Mouse (Mus musculus): ENCODE results near the gene Kcng4.

Kcng4 gene

DNA sequence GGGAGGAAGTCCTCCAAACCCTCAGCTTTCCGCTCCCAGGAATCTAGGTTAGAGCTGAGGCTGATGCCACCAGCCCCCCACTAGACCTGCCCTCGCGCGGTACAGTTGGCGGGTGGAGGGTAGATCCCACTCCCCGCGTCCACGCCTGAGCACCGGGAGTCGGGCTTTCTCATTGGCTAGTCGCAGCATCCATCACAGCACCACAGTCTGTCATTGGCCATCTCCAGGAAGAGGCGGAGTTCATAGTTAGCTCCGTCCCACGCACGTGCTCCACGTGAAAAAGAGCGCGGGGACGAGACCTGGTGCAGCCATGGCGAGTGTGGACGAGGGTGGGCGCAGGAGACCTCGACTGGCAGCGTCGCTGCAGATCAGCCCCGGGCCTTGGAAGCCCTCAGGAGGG, 23.0 kb downstream of the Kcng4 start, which contains the start of gene Adad2:
TSS of gene Adad2 (plus strand) at position 277 of the 400 bp plus-strand sequence.
- peak; percentile 86 for DNase-seq

DNA sequence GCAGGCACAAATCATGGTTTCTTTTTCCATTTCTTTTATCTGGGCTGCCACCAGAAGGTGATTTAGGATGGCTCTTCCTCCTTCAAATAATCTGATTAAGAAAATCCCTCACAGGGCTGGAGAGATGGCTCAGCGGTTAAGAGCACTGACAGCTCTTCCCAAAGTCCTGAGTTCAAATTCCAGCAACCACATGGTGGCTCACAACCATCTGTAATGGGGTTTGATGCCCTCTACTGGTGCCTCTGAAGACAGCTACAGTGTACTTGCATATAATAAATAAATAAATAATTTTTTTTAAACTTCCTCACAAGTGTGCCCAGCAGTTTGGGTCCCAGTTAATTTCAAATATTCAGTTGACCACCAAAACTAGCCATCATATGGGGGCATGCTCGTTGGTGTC, 29.3 kb downstream of the Kcng4 start:
- no peak for DNase-seq

DNA sequence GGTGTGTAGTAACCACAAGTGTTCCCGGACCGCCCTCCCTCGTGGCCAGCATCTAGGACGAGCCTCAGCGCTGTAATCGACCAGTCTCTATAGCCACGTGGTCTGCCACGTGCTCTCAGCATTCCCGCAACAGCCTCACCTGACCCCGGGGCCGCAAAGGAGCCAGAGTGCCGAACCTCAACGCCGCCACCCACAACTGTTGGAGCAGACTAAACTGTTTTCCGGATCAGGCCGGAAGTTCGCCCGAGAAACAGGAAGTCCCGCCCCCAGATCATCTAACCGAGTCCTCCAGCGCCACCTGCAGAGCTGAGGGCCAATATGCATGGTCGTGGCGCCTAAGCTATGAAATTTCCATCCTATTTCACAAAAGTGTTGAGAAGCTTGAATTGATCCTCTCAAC, 30.5 kb downstream of the Kcng4 start, which contains the start of gene Taf1c:
TSS of gene Taf1c (minus strand) at position 227 of the 400 bp plus-strand sequence.
- DNase-seq, result peak; percentile 99

DNA sequence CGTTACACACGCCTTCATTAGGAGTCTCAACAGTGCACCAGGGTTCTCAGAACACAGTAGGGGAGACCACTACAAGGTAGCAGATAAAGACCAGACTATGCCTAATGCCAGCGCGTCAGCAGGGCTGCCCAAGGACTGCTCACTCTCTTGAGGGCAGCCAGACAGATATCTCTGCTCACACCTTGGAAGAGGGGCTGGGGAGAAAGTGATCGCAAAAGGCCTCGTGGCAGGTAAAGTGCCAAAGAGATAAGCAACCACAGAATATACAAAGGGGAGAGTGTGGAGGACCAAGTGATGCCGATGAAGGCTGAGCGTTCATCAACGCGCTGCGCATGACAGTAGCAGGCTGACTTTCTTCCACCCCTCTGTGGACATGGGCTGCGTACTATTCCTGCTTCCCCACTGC, 31.1 kb downstream of the Kcng4 start:
- peak; percentile 90 for DNase-seq

DNA sequence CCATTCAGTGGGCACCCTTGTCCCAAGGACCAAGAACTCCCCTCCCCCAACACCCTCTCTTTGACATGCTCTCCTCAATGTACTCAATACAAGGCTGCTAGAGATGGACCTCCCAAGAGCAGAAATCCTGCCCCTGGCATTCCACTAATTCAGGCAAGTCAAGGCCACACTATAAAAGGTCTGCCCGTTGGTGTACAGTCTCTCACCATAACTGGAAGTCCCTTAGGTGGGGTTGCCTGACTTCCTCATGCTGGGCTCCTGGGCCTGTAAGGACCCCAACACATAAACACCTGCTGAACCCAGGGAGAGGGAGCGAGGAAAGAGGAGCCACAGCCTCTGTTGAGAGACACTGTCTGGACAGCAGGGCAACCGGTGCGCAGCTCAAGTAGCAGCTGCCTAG, 31.7 kb downstream of the Kcng4 start:
- peak; percentile 83 for DNase-seq

DNA sequence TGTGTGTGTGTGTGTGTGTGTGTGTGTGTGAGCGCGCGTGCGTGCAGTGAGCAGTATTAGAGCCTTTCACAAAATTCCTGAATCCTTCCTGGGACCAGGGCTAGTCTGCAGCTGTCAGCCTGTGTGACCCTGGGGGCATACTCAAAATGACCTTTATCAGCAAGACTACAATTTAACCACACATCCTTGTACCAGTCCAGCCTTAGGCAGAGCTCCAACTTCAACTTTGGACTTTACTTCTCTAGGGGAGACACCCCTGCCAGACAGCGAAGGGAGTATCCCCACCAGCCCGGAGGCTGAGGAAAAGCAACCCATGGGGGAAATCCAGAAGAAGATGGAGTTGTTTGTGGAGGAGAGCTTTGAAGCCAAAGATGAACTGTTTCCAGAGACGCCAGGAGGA, 44.0 kb downstream of the Kcng4 start:
- DNase-seq, result no peak

DNA sequence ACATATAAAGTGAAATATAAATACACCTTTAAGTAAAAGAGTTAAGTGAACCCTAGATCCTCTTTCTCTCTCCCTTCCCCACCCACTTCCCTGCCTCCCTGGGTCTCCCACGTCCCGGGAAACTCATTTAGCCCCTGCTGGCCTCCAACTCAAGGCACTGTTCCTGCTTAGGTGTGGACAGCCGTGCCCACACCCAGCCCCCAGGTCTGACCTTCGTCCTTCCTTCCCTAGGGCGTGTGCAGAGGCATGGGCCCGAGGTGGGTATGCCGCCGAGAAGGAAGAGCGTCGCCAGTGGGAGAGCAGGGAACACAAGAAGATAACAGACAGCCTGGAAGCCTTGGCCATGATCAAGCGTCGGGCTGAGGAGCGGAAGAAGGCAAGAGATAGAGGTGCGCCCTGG, 45.1 kb downstream of the Kcng4 start:
- no peak for DNase-seq

DNA sequence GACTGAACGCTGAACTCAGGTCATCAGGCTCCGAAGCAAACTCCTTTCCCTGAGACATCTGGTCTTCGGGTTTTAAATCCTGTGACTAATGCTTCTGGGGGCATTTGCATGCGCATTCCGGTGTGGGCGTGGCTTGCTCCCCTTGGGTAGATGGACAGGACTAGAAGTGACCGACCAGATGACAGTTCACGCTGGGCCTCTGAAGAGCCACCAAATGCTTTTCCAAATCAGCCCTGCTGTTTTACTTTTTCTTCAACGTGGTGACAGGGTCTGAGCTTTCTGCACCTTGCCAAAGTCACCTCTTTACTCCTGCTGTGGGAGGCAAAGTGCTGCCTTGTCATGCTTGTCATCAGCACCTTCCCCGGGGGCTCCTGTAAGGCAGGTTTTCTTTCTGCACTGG, 46.6 kb downstream of the Kcng4 start:
- no peak for DNase-seq

DNA sequence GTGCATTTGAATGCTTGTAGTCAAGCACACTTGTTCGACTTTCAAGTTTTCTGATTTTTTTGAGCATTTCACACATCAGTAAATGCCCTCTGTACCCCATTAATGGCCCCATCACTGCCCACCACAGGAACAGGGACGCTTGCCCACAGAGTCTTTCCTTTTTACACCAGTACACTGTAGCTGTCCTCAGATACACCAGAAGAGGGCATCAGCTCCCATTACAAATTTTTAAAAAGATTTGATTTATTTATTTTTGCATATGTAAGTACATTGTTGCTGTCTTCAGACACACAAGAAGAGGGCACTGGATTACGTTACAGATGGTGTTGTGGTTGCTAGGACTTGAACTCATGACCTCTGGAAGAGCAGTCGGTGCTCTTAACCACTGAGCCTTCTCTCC, 47.2 kb downstream of the Kcng4 start:
- DNase-seq, result no peak

DNA sequence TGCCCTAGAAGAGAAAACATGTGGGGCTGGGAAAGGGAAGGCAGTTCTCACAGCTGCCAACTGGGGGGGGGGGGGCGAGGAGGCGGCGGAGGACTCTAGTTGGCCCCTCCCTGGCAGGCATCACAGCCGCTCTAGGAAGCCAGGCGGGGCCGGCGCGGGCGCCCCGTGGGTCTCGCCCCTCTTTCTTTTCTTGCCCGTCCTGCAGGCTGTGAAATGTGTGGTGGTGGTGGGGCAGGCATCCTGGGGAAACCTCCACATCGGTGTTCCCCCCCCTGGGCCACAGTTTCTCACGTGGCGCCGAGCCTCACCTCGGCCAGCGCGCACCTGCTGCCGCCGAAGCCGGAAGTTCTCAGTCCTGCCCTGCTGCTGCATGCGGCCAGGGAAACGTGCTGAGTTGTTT, 49.6 kb downstream of the Kcng4 start:
- DNase-seq, result peak; percentile 82

DNA sequence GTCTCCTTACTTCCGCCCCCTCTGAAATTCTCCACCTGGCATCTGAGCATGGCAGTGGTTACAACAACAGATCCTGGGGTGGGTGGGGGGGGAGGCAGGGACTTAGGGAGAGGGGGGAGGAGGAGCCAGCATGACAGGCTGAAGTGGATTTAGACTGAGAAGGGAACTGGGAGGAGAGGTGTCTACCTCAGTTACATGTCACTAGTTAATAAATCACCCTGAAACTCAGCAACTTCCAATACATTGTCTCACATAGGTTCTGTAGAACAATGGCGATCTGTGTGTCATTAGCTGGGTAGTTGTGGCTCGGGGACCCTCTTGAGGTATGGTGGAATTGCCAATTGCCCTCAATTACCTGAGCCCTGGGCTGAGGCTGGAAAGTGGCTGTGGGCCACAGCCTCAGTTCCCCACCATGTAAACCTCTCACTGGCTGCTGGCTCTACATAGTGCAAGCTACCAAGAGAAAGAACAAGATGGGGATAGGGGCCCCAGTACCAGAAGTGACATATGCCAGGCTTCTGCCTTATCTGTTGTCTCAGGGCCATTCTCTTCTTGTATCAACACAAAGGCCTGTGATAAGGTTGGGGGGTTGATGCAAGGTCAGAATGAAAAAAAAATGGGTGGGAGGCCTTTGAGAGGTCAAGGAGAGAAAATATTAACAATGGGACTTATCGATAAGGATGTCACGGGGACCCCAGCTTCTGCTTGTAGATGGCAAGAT, 54.9 kb downstream of the Kcng4 start:
- DNase-seq, result no peak

DNA sequence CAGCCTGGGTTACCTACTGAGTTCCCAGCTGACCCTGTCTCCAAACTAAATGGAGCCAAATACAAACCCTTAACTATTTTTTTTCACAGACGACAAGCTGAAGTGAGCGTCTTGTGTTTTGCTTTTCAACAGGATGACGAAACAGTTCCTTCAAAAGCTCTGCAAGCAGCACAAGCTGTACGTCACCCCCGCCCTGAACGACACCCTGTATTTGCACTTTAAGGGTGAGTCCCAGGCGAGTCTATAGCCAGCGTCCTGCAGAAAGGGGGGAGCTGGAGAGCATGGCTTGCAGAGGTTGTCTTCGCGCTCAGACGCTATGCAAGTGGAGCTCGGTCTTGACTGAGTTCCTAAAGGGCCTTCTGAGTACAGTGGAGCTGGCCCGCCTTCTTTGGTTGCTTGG, 56.4 kb downstream of the Kcng4 start:
- no peak for DNase-seq

DNA sequence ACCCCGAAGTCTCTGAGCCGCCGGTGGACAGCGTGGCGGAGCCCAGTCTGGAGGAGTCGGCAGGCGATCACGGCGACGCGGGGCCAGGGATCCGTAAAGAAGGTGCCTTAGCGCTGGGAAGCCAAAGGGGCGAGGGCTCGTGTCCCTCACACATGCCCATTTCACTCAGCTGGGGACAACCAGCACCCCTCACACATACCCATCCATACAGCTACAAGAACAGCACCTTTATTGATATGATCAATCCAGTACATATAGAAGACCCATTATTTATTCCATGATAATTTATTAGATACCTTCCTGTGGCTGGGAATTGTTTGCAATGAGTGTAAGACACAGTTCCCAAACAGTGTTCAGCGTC, 60.1 kb downstream of the Kcng4 start:
- DNase-seq, result no peak

DNA sequence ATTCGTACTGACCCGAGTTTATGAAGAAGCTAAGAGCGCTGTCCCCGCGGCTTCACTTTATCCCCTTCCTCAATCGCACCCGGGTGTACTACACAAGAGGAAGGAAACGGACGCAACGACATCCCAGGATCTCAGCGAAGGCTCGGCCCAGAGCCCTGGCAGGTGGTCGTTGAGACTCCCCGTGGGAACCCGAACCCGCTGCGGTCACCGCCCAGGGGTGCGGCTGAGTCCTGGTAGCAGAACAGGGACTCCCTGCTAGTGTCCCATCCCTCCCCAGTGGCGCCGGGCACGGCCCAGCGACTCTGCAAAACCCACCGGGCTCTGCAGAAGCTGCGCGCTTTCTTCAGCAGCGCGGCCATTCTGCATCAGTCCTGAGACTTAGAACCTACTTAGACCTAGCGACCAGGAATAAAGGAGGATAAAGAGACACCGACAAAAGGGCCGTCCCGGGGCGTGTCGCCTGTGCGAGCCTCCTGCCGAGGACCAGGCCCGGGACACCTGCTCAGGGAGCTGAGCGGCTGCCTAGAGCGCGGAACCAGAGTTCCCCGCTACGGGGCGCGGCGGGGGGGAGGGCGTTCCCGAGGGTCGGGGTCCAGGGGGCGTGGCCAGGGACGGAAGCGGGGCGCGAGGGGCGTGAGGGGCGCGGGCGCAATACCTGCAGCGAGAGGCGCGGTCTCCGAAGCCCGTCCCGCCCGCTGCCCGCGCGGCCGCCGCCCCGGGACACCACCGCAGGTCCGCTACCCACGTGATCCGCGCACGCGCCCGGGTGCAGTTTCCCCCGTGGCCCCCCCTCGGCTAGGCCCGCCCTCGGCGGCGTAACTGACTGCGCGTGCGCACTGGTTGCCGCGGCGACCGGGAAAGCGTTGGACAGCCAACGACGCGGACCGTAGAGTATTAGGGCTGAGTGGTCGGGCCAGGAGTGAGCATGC, 60.8 kb downstream of the Kcng4 start, which contains the start of the genes Hsdl1 and Dnaaf1:
TSS of gene Hsdl1 (minus strand) at position 747 of the 929 bp plus-strand sequence.
TSS of gene Dnaaf1 (plus strand) at position 799 of the 929 bp plus-strand sequence.
- peak; percentile 99 for DNase-seq

Data from heart, adult 11 months (tissue).